Mouse (Mus musculus) heart, postnatal 0 days (tissue): ENCODE data around the gene Rptor.

Experiments
- CTCF ChIP-seq: IDR thresholded peaks from 2 replicates; pipeline ENCODE4 v1.5.1; 2016; ENCODE audit warnings: antibody characterized with exemption, control low read depth, low read depth
- EP300 ChIP-seq: IDR thresholded peaks from 2 replicates; pipeline ENCODE4 v1.6.1; 2016; ENCODE audit warnings: antibody characterized with exemption, low read depth

- TF ChIP-seq EP300 (no peak), CTCF (no peak)
These were observed 39.2 kb downstream of the Rptor start for GRCm38 (mm10) chr11:119641831-119642381.
